Mouse (Mus musculus): Measurements from ENCODE around the gene Gstm6.
"Not testable (repeated sequence)": the region's sequence is repeated elsewhere in the genome, so short reads cannot be mapped to it uniquely, and the experiment has no call there.

Gene Gstm6

GRCm38 (mm10) chr3:107940524-107940923, 3.0 kb downstream of the Gstm6 start:
- no peak for DNase-seq (ENCODE audit: low read depth)

- DNase-seq (ENCODE audit: low read depth), result no peak
These were observed 3.7 kb downstream of the Gstm6 start for GRCm38 (mm10) chr3:107939830-107940229.

DNA sequence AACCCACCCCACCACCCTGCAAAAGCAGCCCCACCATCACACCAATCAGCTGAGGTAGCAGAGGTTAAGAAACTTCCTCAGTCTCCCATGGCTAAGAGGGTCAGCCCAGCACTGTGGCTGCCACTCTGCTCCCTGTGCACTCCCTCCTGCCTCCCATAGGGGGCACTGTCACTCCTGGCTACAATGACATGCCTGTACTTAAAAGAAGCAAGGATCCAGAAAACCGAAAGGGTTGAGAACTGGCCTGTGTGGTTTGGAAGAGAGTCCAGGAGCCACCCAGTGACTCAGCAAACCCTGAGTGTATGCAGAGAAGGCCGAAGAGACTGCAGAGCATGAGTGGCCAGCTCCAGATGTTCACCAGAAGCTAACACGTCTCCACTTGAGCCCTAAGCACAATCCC, 4.1 kb downstream of the Gstm6 start:
- peak; percentile 94 for DNase-seq (ENCODE audit: low read depth)

- DNase-seq (ENCODE audit: low read depth), result no peak
These were observed 7.7 kb downstream of the Gstm6 start for GRCm38 (mm10) chr3:107935888-107936287.

- no peak for DNase-seq (ENCODE audit: low read depth)
These were observed 8.3 kb downstream of the Gstm6 start for GRCm38 (mm10) chr3:107935268-107935667.

GRCm38 (mm10) chr3:107932128-107932527, 11.4 kb downstream of the Gstm6 start:
- no peak for DNase-seq (ENCODE audit: low read depth)

- peak; percentile 94 for DNase-seq (ENCODE audit: low read depth)
These were observed 11.9 kb downstream of the Gstm6 start, which contains the start of gene Gstm7 for GRCm38 (mm10) chr3:107931670-107932069. Gstm7 (minus strand) TSS chr3:107931817.

DNA sequence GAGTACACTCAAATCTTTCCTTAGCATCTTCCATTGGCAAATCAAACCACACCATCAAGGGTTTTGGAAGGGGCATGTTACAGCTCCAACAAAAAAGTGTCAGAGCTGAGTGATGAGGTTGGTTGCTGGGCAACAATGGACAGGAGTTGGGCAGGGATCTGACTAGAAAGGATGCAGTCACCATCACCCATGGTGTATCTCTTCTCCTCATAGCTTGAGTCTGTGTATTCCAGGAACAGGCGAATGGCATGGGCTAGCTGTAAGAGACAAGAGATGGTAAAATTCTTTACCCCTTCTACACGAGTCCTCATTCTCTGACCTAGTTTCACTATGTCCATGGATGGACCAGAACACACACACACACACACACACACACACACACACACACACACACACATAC, 12.4 kb downstream of the Gstm6 start:
- no peak for DNase-seq (ENCODE audit: low read depth)

GRCm38 (mm10) chr3:107929731-107930130, 13.8 kb downstream of the Gstm6 start:
- DNase-seq (ENCODE audit: low read depth), result no peak

- DNase-seq (ENCODE audit: low read depth), result no peak
These were observed 14.3 kb downstream of the Gstm6 start for GRCm38 (mm10) chr3:107929243-107929642.

DNA sequence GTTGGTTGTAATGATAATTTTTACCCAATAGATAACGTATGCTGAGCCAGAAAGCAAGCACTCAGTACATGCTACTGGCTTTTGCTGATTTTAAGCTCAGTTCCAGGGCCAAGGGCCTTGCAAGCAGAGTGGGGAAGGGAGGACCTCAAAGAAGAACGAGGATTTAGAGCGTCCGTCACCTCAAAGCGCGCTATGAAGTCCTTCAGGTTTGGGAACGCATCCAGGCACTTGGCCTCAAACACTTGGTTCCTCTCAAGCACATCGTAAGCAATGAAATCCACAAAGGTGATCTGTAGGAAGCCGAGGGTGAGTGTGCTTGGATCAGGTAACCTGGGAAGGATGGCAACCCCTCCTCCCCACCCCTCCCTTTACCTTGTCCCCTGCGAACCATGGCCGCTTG, 14.9 kb downstream of the Gstm6 start:
- DNase-seq (ENCODE audit: low read depth), result no peak

GRCm38 (mm10) chr3:107927841-107928240, 15.7 kb downstream of the Gstm6 start:
- no peak for DNase-seq (ENCODE audit: low read depth)

DNA sequence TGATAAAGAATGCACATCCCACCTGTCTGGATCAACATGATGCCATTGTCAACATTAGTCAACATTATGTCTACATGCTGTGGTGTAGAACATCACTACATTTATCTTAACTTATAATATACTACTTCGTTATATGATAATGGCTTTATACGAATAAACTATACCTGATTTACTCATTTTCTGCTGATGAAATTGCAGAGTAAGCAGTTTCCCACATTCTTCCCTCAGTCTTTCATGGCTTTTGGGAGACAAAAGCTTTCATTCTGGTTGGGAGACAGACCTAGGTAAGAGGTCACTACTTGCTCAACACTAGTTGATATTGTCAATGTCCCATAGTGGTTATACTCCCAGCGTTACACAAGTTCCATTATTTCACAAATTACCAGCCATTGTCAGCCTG, 18.2 kb downstream of the Gstm6 start:
- no peak for DNase-seq (ENCODE audit: low read depth)

DNA sequence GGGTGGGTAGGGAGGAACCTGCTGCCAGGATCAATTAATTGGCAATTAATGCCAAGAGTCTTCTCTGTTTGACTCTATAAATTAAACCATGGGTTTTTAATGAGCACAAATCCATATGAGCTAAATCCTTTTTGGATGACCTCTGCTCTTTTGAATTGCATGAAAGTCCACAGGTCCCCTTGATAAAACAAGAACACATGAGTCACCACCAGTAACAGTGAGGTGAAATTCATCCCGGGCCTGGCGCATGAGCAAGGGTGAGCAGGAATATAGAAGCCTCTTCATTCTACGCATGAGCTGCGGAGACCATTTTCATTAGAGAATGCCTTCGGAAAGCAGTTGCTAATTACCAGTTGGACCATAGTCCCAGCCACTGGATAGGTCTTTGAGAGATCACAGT, 23.2 kb downstream of the Gstm6 start:
- DNase-seq (ENCODE audit: low read depth), result no peak

- DNase-seq (ENCODE audit: low read depth), result peak; percentile 69
These were observed 25.7 kb downstream of the Gstm6 start for GRCm38 (mm10) chr3:107917783-107918408.

GRCm38 (mm10) chr3:107917097-107917496, 26.5 kb downstream of the Gstm6 start:
- peak; percentile 30 for DNase-seq (ENCODE audit: low read depth)

DNA sequence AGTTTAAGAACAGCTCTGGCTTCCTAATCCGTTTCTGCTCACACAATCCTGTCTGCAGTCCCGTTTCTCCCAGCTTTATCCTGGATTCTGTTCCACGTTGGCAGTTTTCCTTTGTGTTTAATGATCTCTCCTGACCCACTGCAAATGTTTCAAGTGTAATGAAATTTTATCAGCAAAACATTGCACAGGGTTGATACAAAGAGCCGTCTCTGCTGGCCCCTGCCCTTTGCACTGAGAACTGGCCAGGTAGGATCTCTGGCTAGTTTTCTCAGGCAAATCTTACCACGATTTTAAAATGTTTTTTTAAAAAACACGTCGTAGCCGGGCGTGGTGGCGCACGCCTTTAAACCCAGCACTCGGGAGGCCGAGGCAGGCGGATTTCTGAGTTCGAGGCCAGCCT, 26.9 kb downstream of the Gstm6 start:
- no peak for DNase-seq (ENCODE audit: low read depth)

GRCm38 (mm10) chr3:107905942-107906341, 37.6 kb downstream of the Gstm6 start:
- DNase-seq (ENCODE audit: low read depth), result no peak

DNA sequence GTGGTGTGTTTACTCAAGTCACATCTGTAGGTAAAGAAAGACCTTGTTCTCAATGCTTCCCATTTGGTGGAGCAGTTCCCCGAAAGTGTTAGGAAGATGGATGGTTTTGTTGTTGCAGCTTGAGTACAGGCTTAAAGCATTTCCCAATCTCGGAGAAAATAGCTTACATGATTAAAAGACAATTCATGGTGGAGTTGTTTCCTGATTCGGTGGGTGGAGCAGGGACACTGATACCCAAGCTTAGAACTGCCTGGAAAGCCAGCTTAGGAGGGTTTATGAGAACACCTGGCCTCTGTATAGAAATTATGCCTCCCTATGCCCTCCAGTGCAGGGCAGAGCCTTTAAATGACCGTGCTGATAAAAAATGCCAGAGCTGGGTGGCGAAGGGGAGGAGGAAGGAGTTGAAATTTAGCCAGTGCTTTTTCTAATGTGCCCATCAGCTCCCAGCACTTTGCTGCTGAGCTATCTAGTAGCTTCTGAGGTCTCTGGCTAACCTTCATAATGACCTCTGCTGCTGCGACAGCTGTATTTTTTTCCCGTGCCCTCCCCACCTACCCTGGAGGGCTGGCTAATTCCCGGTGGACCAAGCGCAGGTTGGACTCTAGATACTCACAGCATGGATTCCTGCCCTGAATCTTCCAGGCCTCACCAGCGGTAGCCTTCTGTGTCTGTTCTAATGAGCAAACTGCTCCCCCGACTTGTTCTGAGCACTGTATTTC, 42.4 kb downstream of the Gstm6 start:
- DNase-seq (ENCODE audit: low read depth), result no peak

DNA sequence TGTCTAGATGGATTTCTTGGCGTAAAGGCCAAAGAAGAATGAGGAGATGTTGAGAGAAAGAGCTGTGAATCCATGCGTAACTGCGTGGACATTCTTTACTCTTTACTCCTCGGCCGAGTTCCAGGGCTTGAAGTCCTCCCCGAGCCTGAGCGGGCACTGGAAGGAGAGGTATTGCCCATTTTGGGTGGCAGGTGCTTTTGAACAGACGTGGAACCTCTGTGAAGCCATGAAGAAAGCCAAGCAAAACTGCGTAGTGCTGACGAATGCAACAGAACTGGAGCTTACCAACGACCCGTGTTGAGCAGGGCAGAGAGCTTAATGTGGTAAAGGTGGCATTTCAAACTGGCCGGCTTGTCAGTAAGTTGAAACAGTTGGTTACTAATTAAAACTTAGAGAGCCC, 44.9 kb downstream of the Gstm6 start:
- no peak for DNase-seq (ENCODE audit: low read depth)

GRCm38 (mm10) chr3:107895720-107896569, 47.6 kb downstream of the Gstm6 start, which contains the start of gene Gstm5:
Gstm5 (plus strand) TSS chr3:107895821.
- DNase-seq (ENCODE audit: low read depth), result no peak

DNA sequence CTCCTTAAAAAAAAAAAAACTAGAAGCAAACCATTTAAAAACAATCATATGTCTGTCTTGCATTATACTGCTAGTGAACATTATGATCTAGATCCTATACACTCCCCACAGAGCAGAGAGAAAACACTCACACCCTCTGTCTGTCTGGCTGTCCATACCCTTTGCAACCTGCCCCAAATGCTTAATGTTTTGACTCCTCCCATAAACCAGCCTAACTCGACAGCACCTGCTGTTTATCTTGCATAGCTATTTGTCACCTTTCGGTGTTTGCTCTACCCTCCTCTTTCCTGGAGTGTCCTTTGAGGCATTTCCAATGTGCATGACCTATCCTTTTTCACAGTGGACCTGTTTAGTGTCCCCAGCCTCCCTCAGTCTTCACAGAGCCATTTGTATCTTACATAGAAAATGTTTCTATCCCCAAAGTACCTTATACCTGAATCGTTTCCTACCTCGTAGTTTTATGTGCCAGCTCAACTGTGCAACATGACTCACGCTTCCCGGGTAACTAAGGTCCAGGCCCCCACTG, 48.3 kb downstream of the Gstm6 start:
- DNase-seq (ENCODE audit: low read depth), result no peak

DNA sequence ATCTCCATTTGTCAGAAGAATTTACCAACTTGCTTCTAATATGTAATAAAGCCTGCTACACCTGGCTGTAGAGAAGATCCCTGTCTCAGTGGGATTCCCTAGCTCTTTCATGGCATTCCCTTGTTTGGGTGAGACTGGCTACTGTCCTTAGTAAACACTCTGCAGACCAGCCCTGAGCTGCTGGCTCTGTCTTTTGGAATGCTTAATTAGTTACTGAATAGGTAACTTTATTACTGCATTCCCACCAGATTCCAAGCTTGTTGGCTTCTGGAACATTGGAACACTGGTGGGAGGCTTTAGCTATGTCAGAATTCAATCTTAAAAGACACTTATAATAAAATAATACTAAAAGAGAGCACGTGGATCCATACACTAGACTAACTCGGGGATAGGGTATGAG, 54.3 kb downstream of the Gstm6 start:
- DNase-seq (ENCODE audit: low read depth), result not testable (repeated sequence)

Data from 416B (cell line).